Mouse (Mus musculus) gastrocnemius, postnatal 36 days (tissue): ENCODE measurements around the gene Acyp2. TPM values are rescaled to one million over a fixed set of nuclear protein-coding genes. Genes with fewer than 3 reads are reported as not detected.
A peak's percentile ranks its signal among the peaks of the same experiment; 100 is the strongest.
"Not testable (repeated sequence)": the region's sequence is repeated elsewhere in the genome, so short reads cannot be mapped to it uniquely, and the experiment has no call there.

Experiments
- DNase-seq, 2 experiments: peaks; one replicate each; pipeline ENCODE4 v3.0.0; 2022
- intact Hi-C: fragments of 180-260 bp; cut with DNase I; formaldehyde crosslinking; loops from one replicate; pipeline ENCODE4 v1.15.1; 2025
- long read RNA-seq, 2 experiments: library from polyadenylated mRNA; stranded (forward); transcript quantifications; one replicate each; pipeline ENCODE4 v2.0.0; 2021
- total RNA-seq, 2 experiments: library from RNA; stranded (reverse); gene quantifications; 2 replicates each; pipeline ENCODE4 v1.2.3; 2021

The Acyp2 gene
- total RNA-seq: 100 to 1,000 TPM; 109 to 127 TPM
- long read RNA-seq, experiment 1, transcript Acyp2-201 (4 exons, 863 nt): major isoform, 12 of 60 reads
- long read RNA-seq, experiment 1, partial matches to known transcripts: 40 of 60 reads
- long read RNA-seq, experiment 1, other reads (novel, unspliced or antisense): 8 of 60 reads
- long read RNA-seq, experiment 2, transcript Acyp2-201 (4 exons, 863 nt): major isoform, 10 of 70 reads
- long read RNA-seq, experiment 2, partial matches to known transcripts: 58 of 70 reads
- long read RNA-seq, experiment 2, other reads (novel, unspliced or antisense): 2 of 70 reads

- intact Hi-C loops: no loop called here
- peak; percentile 80 to 88 for DNase-seq
Observed at GRCm38 (mm10) chr11:30649001-30649637, at the start of gene Acyp2. TSS of gene Acyp2 (minus strand) at chr11:30649587.

- DNase-seq: no peak
- intact Hi-C loops: no loop called here
Observed at GRCm38 (mm10) chr11:30689421-30689820, 40.0 kb upstream of the Acyp2 start.

DNA sequence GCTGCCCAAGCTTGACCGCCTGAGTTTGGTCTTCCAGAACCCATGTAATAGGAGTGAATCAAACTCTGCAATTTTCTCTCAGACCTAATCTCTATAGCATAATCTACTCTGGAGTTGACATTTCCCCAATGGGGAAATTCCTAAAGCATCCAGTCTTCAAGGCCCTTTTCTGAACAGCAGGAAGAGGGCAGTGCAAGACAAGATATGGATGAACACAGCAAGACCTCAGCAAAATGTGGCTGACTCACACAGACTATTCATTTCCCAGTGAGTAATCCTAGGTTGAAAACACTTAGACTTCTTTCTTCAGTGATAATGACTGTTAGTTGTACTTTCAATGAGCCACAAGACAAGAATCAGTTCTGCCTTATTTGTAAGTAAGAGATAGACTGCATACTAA, 26.7 kb upstream of the Acyp2 start:
- peak in 1 of 2 experiments; percentile 25 for DNase-seq
- intact Hi-C loops: no loop called here

GRCm38 (mm10) chr11:30672719-30673118, 23.3 kb upstream of the Acyp2 start:
- DNase-seq: peak in 1 of 2 experiments; percentile 51
- intact Hi-C loops: no loop called here

- no peak for DNase-seq
- intact Hi-C loops: no loop called here
Observed at GRCm38 (mm10) chr11:30663001-30663400, 13.6 kb upstream of the Acyp2 start.

GRCm38 (mm10) chr11:30662591-30662990, 13.2 kb upstream of the Acyp2 start:
- DNase-seq: no peak
- intact Hi-C loops: no loop called here

- DNase-seq: no peak
- intact Hi-C loops: loop anchor here (2.0 to 10.0 kb wide), 3 partner anchors 182 to 565 kb away; partner anchors contain the start of gene 4930505A04Rik
Observed at GRCm38 (mm10) chr11:30657069-30657468, 7.7 kb upstream of the Acyp2 start.

GRCm38 (mm10) chr11:30656060-30656459, 6.7 kb upstream of the Acyp2 start:
- intact Hi-C loops: loop anchor here (2.0 to 10.0 kb wide), 3 partner anchors 181 to 564 kb away; partner anchors contain the start of gene 4930505A04Rik
- DNase-seq: no peak

- no peak for DNase-seq
- intact Hi-C loops: loop anchor here (10.0 kb wide), 1 partner anchor 176 kb away; the partner anchor contains the start of gene 4930505A04Rik
Observed at GRCm38 (mm10) chr11:30650416-30650815, 1.0 kb upstream of the Acyp2 start.

DNA sequence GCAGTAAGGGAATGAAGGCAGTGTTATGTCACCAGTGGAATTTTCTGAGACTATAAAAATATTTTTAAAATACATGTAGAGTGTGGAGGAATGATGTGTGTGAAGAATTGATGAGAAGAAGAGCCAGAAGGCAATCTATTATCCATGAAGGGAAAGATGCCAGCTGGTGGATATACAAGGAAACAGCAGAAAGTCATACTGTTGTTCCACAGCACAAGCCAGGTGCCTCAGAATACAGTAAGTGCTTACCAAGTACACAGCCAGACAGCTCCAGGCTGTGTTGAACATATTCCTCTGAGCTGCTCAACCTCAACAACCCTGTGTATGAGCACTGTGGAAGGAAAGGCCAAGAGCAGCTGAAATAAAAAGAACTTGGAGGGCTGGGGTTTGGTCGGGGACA, 13.7 kb downstream of the Acyp2 start:
- intact Hi-C loops: no loop called here
- DNase-seq: no peak

DNA sequence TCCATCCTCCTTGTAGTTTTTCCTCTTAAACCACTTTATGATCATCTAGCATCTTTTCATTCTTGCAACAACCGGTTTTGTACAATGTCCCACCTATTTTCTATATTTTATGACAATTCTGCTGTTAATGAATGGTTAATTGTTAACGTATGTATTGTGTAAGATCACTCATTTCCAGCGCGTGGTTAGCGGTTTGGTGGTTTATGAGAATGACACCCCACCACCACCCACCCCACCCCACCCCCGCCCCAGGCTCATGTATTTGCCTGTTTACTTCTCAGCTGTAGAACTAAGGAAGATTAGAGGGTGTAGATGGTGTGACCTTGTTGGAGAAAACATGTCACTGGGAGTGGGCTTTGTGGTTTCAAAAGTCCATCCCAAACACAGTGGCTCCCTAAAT, 18.9 kb downstream of the Acyp2 start:
- intact Hi-C loops: no loop called here

GRCm38 (mm10) chr11:30623218-30623617, 26.2 kb downstream of the Acyp2 start:
- intact Hi-C loops: no loop called here
- DNase-seq: no peak

More for the DNA sequence above, 18.9 kb downstream of the Acyp2 start:
- DNase-seq: no peak

DNA sequence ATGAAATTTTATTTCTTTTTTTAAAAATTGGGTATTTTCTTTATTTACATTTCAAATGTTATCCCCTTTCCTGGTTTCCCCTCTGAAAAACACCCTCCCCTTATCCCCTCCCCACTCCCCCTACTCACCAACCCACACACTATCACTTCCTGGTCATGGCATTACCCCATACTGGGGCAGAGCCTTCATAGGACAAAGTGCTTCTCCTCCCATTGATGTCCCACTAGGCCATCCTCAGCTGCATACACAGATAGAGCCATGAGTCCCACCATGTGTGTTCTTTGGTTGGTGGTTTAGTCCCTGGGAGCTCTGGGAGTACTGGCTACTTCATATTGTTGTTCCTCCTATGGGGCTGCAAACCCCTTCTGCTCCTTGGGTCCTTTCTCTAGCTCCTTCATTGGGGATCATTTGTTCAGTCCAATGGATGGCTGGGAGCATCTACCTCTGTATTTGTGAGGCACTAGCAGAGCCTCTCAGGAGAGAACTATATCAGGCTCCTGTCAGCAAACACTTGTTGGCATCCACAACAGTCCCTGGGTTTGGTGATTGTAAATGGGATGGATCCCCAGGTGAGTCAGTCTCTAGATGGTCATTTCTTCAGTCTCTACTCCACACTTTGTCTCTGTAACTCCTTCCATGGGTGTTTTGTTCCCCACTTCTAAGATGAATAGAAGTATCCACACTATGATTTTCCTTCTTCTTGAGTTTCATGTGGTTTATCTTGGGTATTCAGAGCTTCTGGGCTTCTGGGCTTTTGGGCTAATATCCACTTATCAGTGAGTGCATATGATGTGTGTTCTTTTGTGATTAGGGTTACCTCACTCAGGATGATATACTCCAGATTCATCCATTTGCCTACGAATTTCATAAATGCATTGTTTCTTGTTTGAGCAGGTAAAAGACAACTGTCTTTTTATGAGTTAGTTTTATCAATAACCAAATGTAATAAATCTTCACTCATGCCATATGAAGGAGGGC, 27.7 kb downstream of the Acyp2 start:
- DNase-seq, intact Hi-C loops: not testable (repeated sequence)

- DNase-seq: no peak
- intact Hi-C loops: no loop called here
Observed at GRCm38 (mm10) chr11:30618235-30618634, 31.2 kb downstream of the Acyp2 start.

DNA sequence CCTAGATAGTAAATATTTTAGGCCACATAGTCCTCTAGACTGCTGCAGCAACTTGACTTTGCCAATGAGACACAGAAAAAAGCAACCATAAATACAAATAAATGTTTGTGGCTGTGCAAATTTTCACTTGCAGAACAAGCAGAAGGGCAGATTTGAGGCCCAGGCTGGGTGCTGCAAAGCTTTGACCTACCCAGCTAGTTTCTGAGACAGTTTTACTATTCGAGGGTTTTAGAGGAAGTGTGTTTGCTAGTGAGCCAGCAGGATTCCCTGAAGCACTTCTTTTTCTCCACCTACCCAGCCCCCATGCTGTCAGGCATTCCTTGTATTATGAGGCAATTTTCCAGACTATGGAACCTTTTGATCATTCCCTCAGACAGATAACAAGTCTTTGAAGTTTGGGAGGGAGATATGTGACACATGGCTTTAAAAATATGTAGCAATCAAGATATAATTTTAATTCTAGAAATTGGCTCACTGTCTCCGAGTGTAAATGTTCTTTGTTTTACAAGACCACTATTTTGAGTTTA, 31.8 kb downstream of the Acyp2 start:
- no peak for DNase-seq
- intact Hi-C loops: no loop called here

DNA sequence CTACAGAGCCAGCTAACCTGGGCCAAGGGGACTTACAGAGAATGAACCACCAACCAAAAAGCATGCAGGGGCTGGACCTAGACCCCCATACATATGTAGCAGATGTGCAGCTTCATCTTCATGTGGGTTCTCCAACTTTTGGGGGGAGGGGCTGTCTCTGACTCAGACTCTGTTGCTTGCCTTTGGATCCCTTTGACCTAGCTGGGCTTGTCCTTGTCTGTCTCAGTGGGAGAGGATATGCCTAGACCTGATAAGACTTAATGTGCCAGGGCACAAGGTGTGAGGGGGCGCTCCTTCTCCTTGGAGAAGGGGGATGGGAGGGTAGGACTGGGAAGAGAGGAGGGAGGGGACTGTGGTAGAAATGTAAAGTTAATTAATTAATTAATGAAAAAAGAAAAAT, 33.4 kb downstream of the Acyp2 start:
- intact Hi-C loops: no loop called here
- DNase-seq: no peak

DNA sequence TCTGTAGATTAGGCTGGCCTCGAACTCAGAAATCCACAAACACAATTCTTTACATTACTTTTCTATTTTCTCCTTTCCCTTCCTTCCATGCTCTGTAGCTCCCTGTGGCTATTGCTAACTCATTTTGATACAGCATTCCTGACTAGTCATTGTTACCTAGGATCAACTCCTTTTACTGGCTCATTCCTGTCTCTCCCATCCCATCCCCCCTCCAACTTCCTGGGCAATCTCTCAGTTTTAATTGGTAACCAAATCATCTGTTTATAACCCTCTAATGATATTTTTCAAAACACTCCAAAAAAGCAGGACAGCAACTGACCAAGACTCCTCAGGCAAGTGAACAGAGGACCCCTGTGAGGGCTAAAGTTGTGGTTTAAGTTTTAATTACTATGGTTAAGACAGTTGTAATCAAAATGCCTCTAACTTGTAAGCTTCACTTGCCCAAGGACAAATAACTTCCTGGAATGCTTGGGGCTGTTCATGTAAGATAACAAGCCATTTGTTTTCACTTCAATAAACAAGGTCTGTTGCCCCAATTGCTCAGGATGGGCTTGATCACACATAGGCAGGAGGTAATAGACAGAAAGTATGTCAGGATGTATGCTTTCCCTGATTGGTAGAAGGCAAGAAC, 35.4 kb downstream of the Acyp2 start:
- intact Hi-C loops: no loop called here
- DNase-seq: no peak

DNA sequence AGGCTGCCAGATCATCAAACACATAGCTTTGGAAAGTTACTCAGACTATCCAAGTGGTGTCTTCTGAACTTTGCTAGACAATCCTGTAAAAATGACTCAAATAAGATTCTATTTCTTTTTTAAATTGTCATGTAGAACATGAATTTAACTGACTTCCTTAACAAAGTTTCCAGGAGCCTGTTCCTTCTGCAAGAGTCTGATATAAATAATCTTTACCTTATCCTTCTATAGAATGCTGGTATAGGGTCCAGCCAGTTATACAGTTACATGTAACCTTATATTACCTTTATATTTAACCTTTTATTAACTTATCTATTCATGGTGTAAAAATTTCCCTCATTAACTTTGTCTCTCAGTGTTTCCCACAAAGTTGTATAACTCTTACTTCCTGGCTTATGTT, 36.7 kb downstream of the Acyp2 start:
- DNase-seq: no peak
- intact Hi-C loops: no loop called here

DNA sequence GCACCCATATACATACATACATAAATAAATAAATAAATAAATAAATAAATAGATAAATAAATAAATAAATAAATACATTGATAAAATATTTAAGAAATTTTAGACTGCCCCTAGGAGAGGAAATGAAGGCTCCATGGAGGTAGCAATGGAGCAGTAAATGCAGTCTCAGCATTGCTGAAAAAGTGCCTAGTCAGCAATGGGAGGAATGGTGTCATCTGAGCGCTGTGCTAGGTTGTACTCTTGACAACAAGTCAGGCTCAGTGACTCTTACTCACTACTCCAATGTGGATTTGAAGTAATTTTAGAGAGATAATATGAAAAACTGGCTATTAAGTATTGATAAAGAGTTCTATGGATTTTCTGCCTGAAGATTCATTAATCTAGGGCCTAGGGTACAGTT, 40.1 kb downstream of the Acyp2 start:
- intact Hi-C loops: no loop called here
- no peak for DNase-seq
